ENCODE assay signal across 11 mouse cellular contexts in the genomic region with DNA sequence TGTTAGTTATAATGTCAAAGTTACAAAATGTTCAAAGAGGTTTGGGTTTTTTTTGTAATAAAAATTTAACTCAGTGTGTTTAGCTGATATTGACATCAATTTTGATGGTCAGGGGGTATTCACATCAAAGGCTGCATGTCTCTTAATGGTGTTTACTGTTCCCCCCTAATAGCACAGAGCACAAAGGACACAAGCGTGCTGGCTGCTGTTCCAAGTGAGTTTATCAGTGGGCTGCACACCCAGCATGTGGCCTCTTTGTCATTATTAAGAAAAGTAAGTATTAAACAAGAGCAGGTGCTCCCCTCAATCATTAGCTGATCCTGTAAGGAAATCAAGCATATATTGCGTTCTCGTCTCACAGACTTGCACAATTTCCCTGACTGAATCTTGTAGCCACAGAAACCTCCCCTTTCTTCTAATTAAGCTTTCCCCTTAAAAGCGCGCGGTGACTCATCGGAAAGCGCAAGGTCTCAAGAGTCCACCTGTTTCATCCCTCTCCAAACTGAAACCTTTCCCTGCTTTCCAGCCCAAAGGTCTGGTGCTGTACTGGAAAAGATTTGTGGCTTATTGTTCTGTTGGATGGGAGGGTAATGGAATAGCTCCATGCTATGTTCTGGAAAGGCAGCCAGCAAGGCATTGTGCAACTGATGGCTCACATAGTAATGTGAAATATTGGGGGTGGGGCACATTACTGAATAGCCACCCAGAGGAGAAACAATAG.
DNase-seq lines count a peak whose midpoint lies in the region; ATAC-seq and TF ChIP-seq lines count a peak whose summit lies in the region.
"Had no signal": no experiment of that assay in that cellular context is flagged by ENCODE, and none has a peak within 500 bp of the region (broad histone marks: within the 10 kb centered on the region; RNA-seq: fewer than 3 reads in every experiment).

No protein-coding gene starts in this region.

- DNase-seq in midbrain, embryonic 10.5 days (ENCODE audit: low spot score) = no peak
- peak; percentile 1 for DNase-seq in adrenal gland, postnatal 25 days
- peak; percentile 59 for DNase-seq in forebrain, embryonic 14.5 days (ENCODE audit: low spot score)
- DNase-seq in midbrain, postnatal 0 days (ENCODE audit: low spot score) = peak; percentile 9
- no peak for DNase-seq in testis, postnatal 10 days (ENCODE audit: low spot score)
- DNase-seq in thymus, postnatal 4 days = no peak
- DNase-seq: cerebellum, adult 18-20 months; kidney, postnatal 14 days; spleen, adult 18-20 months had no signal

- TF ChIP-seq CTCF in midbrain, postnatal 0 days (IDR thresholded peaks at IDR 0.05) = no peak

- no peaks in the 10 kb centered on the region for H3K36me3 ChIP-seq in midbrain, embryonic 13.5 days
- H3K36me3 ChIP-seq in midbrain, embryonic 10.5 days = no peaks in the 10 kb centered on the region
- H3K36me3 ChIP-seq in forebrain, embryonic 14.5 days (ENCODE audit: control insufficient read depth, insufficient read depth, low read length) = no peaks in the 10 kb centered on the region
- H3K36me3 ChIP-seq in midbrain, postnatal 0 days (ENCODE audit: insufficient read depth, low read length) = no peaks in the 10 kb centered on the region
- H3K36me3 ChIP-seq: limb, embryonic 12.5 days had no signal

- H3K27me3 ChIP-seq in midbrain, embryonic 13.5 days = no peaks in the 10 kb centered on the region
- H3K27me3 ChIP-seq in midbrain, embryonic 10.5 days (ENCODE audit: low read depth, poor library complexity, severe bottlenecking) = no peaks in the 10 kb centered on the region
- no peaks in the 10 kb centered on the region for H3K27me3 ChIP-seq in forebrain, embryonic 14.5 days (replicated peaks; ENCODE audit: control insufficient read depth, insufficient read depth, low read length)
- H3K27me3 ChIP-seq in midbrain, postnatal 0 days (ENCODE audit: insufficient read depth, low read length) = no peaks in the 10 kb centered on the region
- H3K27me3 ChIP-seq: limb, embryonic 12.5 days had no signal

- H3K27ac ChIP-seq in midbrain, embryonic 13.5 days = 0 out of 2 replicates have a peak overlapping the region, but pooled peaks have one; percentile 40
- H3K27ac ChIP-seq in midbrain, embryonic 10.5 days (replicated peaks) = no peak overlapping the region
- H3K27ac ChIP-seq in forebrain, embryonic 14.5 days (ENCODE audit: low read depth, low read length) = no peak overlapping the region
- no peak overlapping the region for H3K27ac ChIP-seq in midbrain, postnatal 0 days (ENCODE audit: low read depth, low read length)
- H3K27ac ChIP-seq: limb, embryonic 12.5 days had no signal

- no peak overlapping the region for H3K4me3 ChIP-seq in midbrain, embryonic 13.5 days (replicated peaks)
- no peak overlapping the region for H3K4me3 ChIP-seq in midbrain, embryonic 10.5 days
- H3K4me3 ChIP-seq in forebrain, embryonic 14.5 days (ENCODE audit: low read depth, low read length) = no peak overlapping the region
- H3K4me3 ChIP-seq in midbrain, postnatal 0 days (ENCODE audit: low read depth, low read length) = no peak overlapping the region
- H3K4me3 ChIP-seq: limb, embryonic 12.5 days had no signal

- 44% methylated on average over 8 of the region's 8 CpGs for WGBS in midbrain, embryonic 13.5 days
- WGBS in midbrain, embryonic 10.5 days = 65% methylated on average over 8 of the region's 8 CpGs
- WGBS in forebrain, embryonic 14.5 days = 7% methylated on average over 8 of the region's 8 CpGs
- 47% methylated on average over 8 of the region's 8 CpGs for WGBS in midbrain, postnatal 0 days

- peaks cover 7% of the 10 kb centered on the region for H3K4me1 ChIP-seq in midbrain, embryonic 13.5 days (replicated peaks)
- H3K4me1 ChIP-seq in midbrain, embryonic 10.5 days = peaks cover 5% of the 10 kb centered on the region; the same call in 1 of the 2 replicates
- peaks cover 6% of the 10 kb centered on the region; the same call in 1 of the 2 replicates for H3K4me1 ChIP-seq in forebrain, embryonic 14.5 days (ENCODE audit: control insufficient read depth, insufficient read depth, low read length)
- H3K4me1 ChIP-seq in midbrain, postnatal 0 days (ENCODE audit: insufficient read depth, low read length) = no peaks in the 10 kb centered on the region
- H3K4me1 ChIP-seq: limb, embryonic 12.5 days had no signal

- H3K4me2 ChIP-seq in midbrain, embryonic 13.5 days (replicated peaks) = no peak overlapping the region
- peak overlapping the region; percentile 33; the same call in 1 of the 2 replicates for H3K4me2 ChIP-seq in forebrain, embryonic 14.5 days (ENCODE audit: low read length)
- no peak overlapping the region for H3K4me2 ChIP-seq in midbrain, postnatal 0 days (ENCODE audit: low read depth, low read length, poor library complexity, severe bottlenecking)
- H3K4me2 ChIP-seq: limb, embryonic 12.5 days had no signal

- peak; percentile 62; the same call in 1 of the 2 replicates for ATAC-seq in midbrain, embryonic 13.5 days
- ATAC-seq in forebrain, embryonic 14.5 days = peak; percentile 75
- ATAC-seq in midbrain, postnatal 0 days (ENCODE audit: low FRiP score) = no peak

- H3K9ac ChIP-seq in midbrain, embryonic 13.5 days (replicated peaks) = no peak overlapping the region
- no peak overlapping the region; the same call in 1 of the 2 replicates for H3K9ac ChIP-seq in forebrain, embryonic 14.5 days (ENCODE audit: low read length)
- no peak overlapping the region for H3K9ac ChIP-seq in midbrain, postnatal 0 days (replicated peaks; ENCODE audit: low read length, poor library complexity, severe bottlenecking)
- H3K9ac ChIP-seq: limb, embryonic 12.5 days had no signal

- H3K9me3 ChIP-seq in midbrain, embryonic 13.5 days = no peaks in the 10 kb centered on the region
- no peaks in the 10 kb centered on the region for H3K9me3 ChIP-seq in midbrain, embryonic 10.5 days (replicated peaks)
- H3K9me3 ChIP-seq in forebrain, embryonic 14.5 days (replicated peaks; ENCODE audit: control insufficient read depth, low read length) = no peaks in the 10 kb centered on the region
- H3K9me3 ChIP-seq in midbrain, postnatal 0 days (ENCODE audit: low read length) = no peaks in the 10 kb centered on the region
- H3K9me3 ChIP-seq: limb, embryonic 12.5 days had no signal

Comparison
In these comparisons a context has a peak if more than half of its experiments do, and no peak if none do; other contexts are left out.
1. DNase-seq: peak in adrenal gland, postnatal 25 days (single experiment), forebrain, embryonic 14.5 days (single experiment) and midbrain, postnatal 0 days (single experiment); none in midbrain, embryonic 10.5 days (single experiment), testis, postnatal 10 days (single experiment) and thymus, postnatal 4 days (single experiment).